Mouse (Mus musculus) lung, postnatal 14 days (tissue): Measurements from ENCODE around the gene Mapkap1.

ENCODE experiments used
- DNase-seq: peaks from one replicate; pipeline ENCODE4 v3.0.0; 2021

Mapkap1 gene

DNA sequence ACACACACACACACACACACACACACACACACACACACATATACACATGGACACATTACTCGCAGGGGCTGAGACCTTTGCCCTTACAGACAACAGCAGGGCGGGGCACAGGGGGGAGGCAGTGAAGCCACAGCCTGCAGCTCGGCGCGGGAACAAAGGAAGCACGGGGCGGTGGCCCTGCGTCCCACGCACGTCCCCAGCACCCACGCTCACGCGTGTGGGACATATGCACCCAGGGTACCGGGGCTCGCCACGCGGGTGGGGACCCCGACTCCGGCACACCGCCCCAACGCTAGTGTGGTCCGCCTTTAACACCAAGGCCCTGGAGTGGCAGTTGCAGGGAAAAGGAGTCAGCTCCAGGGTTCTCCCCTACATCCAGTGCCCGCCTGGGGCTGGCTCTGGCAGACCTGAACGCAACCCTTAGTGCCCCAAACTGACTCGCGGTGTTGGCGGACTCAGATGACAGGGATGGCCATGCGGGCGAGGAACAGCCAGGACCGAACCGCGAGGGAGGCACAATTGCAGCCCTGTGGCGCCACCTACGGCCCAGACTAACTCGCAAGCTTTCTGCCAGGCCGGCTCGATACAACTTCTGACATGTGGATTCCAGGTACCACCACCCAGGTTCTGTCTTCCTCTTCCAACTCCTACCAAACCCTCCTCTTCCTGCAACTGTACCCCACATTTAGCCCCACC, 232.5 kb downstream of the Mapkap1 start:
- DNase-seq = peak; percentile 90

DNA sequence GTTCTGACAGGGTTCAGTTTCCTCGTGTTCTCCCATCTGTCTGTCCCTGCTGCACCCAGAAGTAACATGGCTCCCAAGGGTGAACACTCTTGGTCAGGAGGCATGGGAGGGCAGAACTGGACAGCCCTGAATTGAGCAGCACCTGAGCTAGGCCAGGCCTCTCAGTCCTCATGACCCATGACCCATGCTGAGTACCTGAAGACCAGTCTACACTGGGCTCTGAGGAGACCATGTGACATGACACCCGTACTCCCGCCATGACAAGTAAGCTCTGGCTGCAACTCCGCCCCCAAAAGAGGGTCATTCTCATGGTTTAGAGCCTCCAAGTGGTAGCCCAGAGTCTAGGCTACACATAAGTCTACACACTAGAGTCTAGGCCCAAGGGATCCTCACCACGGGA, 233.2 kb downstream of the Mapkap1 start:
- no peak for DNase-seq

DNA sequence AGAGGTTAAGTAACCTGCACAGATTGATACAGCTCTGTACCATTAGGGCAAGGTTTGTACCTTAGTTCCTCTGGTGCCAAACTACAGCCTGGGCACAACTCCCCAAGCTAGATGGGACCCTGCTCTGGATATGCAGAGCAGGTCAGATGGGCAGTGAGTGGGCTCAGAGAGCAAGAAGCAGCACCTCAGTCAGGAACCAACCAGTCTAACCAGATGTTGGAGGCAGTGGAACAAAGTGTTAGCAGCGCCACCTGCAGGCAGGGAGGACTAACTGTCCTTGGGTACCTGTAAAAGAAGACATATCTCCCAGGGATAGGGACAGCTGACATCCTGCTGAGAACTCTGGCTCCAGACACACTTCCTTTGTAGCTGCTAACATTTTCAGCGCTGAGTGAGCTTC, 235.8 kb downstream of the Mapkap1 start:
- DNase-seq = no peak

DNA sequence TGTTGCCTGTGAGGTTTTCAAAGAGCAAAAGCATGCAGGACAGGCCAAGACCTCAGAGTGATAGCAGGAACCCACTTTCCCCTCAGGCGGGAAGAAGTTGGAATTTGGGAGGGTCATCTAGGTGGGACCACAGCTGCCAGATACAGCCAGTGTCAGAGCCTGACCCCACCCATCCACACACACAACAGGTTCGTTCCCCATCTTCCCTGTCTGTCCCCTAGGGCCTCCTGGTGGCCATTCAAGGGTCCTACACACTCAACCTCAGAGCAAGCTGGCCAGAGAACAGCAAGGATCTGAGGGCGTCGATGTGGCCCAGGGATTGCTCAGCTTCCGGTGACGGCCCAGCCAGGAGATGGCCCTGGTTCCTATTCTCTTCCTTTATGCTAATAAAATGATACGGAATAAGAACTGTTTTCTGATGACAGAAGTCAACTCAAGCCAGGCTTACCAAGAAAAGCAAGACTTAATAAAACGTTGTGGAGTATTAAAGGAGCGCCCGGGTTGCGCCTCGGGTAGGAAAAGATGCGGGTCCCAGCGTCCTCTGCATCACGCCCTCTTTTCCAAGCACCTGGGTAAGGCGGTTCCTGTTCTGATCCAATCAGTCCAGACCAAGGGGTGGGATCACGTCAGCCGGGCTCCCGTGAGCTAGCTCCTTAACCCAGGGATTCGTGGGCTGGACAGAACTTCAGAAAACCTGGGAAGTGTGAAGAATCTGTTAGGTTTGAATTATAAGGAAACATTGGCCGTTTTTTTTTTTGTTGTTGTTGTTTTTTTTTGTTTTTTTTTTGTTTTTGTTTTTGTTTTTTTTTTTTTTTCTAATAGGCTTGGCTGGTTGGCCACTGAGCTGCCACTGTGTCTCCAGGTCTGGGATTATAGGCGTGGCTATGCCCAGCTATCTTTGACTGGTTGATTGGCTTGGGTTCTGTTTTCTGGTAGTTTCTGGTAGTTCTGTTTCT, 238.3 kb downstream of the Mapkap1 start:
- DNase-seq = peak; percentile 22

DNA sequence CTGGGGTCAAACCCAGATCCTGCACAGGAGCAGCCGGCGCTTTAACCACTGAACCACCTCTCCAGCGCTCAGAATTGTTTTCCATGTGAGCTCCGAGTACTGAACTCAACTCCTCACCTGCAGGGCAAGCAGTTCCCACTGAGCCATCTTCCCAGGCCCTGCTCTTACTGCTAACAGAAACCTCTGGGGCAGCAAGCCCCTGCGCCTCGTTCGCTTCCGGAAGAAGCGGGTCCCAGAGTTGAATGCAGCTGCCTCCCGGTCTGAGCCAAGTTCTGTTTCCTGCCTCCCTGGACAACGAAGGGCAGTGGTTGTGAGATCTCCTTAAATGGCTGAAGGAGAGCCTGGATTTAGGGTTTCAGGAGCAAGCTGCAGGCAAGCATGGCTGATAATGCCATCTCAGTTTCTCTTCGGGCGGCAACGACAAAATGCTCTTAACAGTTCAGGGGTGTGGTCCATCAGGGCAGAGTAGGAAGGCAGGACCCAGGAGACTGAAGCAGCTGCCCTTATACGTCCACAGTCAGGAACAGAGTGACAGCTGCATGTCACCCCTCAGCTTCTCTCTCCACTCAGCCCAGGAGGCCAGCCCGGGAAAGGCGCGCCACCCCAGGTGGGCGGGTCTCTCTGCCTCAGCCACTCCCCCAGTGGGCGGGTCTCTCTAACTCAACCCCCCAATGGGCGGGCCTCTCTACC, 239.4 kb downstream of the Mapkap1 start:
- peak; percentile 80 for DNase-seq

DNA sequence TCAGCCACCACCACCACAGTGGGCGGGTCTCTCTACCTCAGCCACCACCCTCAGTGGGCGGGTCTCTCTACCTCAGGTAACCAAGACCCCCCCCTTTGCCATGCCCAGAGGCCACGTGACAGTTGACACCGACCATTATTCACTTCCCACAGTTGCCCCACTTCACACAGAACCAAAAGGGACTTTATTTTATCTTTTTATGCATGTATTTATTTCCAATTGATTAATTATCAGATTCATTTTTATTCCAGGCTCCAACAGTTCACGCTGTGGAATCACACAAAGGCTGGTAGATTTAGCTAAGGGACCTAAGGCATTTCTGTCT, 239.9 kb downstream of the Mapkap1 start:
- DNase-seq = no peak

DNA sequence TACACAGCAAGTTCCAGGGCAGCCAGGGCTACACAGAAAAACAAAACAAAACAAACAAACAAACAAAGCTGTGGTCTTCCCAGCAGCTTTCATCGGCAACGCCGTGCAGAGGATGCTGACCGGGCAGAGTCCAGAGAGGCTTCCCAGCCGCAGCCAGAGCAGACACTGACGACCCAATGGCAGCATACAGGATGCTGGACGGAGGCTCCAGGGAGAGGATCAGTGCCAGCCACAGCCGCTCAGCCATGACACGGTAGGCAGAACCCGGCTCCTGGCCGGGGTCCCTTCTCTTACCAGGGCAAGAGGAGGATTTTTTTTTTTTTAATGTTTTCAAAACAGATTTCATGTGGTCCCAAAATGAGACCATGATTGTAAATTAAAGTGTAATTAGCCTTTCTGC, 240.8 kb downstream of the Mapkap1 start:
- DNase-seq = no peak

DNA sequence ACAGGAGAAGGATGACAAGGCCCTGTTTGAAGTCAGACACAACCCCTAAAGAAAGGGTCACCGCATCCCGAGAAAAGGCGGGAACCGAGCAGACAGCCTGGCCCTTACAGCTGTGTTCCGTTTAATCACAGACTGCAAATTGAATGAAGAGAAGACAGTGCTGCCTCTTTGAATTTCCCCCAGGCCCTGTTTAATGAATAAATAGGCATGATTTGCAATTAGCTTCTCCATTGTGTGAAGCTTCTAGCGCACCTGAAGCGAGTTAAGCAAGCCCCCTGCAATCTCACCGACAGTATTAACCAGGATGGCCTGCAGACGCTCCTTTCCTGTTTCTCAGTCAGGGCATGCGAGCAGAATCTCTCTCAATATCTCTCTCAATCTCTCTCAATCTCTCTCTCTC, 261.2 kb downstream of the Mapkap1 start:
- DNase-seq = no peak

DNA sequence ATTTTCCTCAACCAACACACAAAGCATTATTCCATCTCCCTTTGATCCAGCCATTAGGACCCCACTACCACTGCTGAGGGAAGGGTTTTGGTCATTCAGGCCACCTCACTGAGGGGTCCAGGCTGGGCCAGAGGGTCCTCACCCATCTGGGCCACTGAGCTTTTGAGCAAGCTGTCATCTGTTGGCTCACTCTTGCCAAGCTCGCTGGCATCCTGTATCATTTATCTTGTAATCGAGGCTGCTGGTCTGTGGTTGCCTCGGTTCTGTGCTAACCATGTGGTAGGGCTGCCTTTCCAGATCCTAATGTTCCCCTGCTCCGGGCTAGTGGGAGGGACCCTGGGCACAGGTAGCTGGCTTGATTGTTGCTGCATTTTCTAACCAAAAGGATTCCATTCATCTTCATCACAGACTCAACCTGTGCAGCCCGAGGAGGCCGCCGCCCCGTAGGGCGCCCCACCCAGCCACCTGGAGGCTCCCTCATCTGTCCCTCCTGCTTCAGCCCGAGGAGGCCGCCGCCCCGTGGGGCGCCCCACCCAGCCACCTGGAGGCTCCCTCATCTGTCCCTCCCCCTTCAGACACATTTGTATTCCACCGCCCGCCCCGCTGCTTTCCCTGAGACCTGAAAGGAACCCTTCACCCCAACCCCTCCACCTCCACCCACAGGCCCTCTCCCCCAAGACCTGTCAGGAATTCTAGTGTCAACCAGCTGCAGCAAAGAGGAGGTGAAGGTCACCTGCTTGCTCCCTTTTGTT, 262.0 kb downstream of the Mapkap1 start:
- no peak for DNase-seq

DNA sequence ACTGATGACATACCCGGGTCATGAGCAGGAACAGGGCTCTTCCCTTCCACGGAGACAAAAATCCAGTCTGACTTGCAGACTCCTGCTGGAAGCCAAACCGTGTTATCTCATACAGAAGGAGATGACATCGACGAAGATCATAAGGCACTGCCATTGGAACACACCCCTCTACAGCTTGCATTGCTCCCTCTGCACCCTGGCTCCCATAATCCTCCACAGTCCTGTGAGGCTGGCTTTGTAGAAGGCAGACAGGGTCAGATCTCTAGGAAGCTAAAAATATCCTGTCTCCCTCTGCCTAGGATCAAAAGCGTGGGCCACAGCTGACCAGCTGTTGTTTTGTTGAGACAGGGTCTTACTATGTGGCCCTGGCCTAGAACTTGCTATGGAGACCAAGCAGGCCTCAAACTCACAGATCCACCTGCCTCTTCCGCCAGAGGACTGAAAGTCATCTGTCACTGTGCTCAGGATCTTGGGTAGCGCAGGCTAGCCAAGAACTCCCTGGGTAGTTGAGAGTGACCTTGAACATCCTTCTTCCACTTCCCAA, 262.7 kb downstream of the Mapkap1 start:
- DNase-seq = no peak

DNA sequence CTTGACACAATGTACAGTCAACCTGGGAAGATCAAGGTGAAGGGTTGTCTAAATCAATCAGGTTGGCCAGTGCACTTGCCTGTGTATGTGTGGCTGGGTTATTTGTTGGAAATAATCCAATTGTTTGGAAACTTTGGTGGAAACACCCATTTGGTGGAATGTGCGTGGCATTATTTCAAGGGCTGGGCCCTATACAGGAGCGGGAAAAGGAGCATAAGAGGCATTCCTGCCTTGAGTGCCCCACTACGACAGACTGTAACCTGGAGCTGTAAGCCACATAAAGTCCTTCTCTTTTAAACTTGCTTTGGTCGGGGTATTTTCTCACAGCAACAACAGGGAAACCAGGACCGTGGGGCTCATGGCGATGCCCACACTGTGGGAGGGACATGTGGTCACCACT, 263.9 kb downstream of the Mapkap1 start:
- no peak for DNase-seq

DNA sequence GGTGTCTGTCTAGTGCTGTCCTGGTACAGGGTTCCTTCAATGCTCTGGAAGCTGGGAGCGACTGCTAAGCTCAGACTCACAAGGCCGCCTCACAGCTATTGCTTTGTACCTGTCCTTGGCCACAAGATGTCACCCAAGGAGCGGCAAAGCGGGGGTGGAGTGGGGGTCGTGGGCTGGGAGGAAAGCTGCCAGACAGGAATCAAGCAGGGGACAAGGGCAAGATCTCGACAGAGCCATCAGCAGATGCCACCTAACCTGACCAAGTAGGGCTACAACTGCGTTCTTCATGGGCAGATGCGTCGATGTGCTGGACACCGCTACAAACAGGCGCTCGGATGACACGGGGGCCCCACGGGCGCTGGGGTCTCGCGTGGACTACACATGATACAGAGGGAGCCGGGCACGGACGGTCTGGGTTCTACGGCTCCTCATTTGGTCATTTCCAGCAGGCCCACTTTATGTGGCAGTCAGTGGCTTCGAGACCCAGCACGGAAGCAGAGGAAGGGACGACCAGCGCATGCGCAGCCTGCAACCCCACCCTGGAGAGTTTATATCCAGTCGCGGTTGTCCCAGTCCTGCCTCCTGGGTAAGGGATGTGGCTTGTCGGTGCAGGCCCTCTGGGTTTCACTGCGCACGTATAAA, 264.9 kb downstream of the Mapkap1 start:
- peak; percentile 58 for DNase-seq

DNA sequence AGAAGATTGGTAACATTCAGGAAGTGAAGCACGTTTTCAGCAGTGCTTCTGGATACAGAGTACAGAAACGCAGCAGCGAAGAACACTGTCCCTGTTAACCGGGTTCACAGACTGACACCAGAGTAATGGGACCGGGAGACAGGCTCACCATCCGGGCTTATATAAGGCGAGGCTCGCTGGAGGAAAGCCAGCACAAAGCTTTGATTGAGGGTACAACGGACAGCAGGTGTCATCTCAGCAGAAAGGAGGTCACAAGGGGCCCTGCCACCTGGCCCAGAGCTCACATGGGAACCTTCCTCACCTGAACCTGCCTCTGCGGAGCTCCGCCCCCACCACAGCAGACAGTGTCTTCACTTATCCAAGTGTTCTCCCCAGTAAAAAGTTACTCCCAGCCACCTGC, 267.3 kb downstream of the Mapkap1 start:
- no peak for DNase-seq
